In genomic region chr9:90127146-90127545, GRCm38 (mm10) we compare ENCODE assay signal across 10 mouse cellular contexts. TPM values are rescaled to one million over a fixed set of nuclear protein-coding genes. Genes with fewer than 3 reads are reported as not detected.
DNase-seq lines count a peak whose midpoint lies in the region; ATAC-seq lines count a peak whose summit lies in the region.
"Had no signal": no experiment of that assay in that cellular context is flagged by ENCODE, and none has a peak within 500 bp of the region (broad histone marks: within the 10 kb centered on the region; RNA-seq: fewer than 3 reads in every experiment).

No protein-coding gene starts in this region.

- DNase-seq in heart, postnatal 4 days: no peak
- no peak for DNase-seq in midbrain, embryonic 11.5 days (ENCODE audit: low spot score, missing footprints)
- no peak for DNase-seq in embryonic facial prominence, embryonic 14.5 days (ENCODE audit: low spot score)
- DNase-seq in layer of hippocampus, adult 9-11 months: no peak
- no peak for DNase-seq in kidney, adult 8-10 months

- WGBS in heart, embryonic 13.5 days: 45% methylated on average over 6 of the region's 6 CpGs
- WGBS in midbrain, embryonic 11.5 days: 67% methylated on average over 6 of the region's 6 CpGs
- 72% methylated on average over 6 of the region's 6 CpGs for WGBS in midbrain, embryonic 13.5 days
- WGBS in embryonic facial prominence, embryonic 14.5 days: 65% methylated on average over 6 of the region's 6 CpGs
- WGBS in liver, embryonic 16.5 days (ENCODE audit: insufficient replicate concordance): 37% methylated on average over 6 of the region's 6 CpGs

- no peak for ATAC-seq in heart, embryonic 13.5 days (ENCODE audit: extremely low read depth, insufficient number of reproducible peaks, low FRiP score, low TSS enrichment)
- peak; percentile 23; the same call in 1 of the 2 replicates for ATAC-seq in midbrain, embryonic 11.5 days (ENCODE audit: low FRiP score)
- ATAC-seq in midbrain, embryonic 13.5 days: no peak
- no peak for ATAC-seq in embryonic facial prominence, embryonic 14.5 days (ENCODE audit: low read depth)
- ATAC-seq in liver, embryonic 16.5 days (ENCODE audit: low read depth): no peak

- peaks cover 15% of the 10 kb centered on the region for H3K4me1 ChIP-seq in heart, embryonic 13.5 days
- no peaks in the 10 kb centered on the region; the same call in 1 of the 2 replicates for H3K4me1 ChIP-seq in midbrain, embryonic 11.5 days (ENCODE audit: control insufficient read depth, insufficient read depth, low read length)
- no peaks in the 10 kb centered on the region for H3K4me1 ChIP-seq in midbrain, embryonic 13.5 days (replicated peaks)
- 0 out of 2 replicates have a peak, but pooled peaks cover 4% of the 10 kb centered on the region for H3K4me1 ChIP-seq in embryonic facial prominence, embryonic 14.5 days (ENCODE audit: control insufficient read depth, insufficient read depth, low read length)
- no peaks in the 10 kb centered on the region for H3K4me1 ChIP-seq in liver, embryonic 16.5 days (ENCODE audit: control insufficient read depth, low read depth, low read length)

- H3K9ac ChIP-seq in heart, embryonic 13.5 days: no peak overlapping the region
- H3K9ac ChIP-seq in midbrain, embryonic 11.5 days (ENCODE audit: low read length): no peak overlapping the region
- H3K9ac ChIP-seq in midbrain, embryonic 13.5 days (replicated peaks): no peak overlapping the region
- H3K9ac ChIP-seq in embryonic facial prominence, embryonic 14.5 days (ENCODE audit: low read depth, low read length): no peak overlapping the region
- peak overlapping the region; percentile 6; the same call in 1 of the 2 replicates for H3K9ac ChIP-seq in liver, embryonic 16.5 days (ENCODE audit: low read depth, low read length)

- no peaks in the 10 kb centered on the region for H3K27me3 ChIP-seq in heart, embryonic 13.5 days (replicated peaks)
- no peaks in the 10 kb centered on the region for H3K27me3 ChIP-seq in midbrain, embryonic 11.5 days (ENCODE audit: control insufficient read depth, insufficient read depth, low read length)
- H3K27me3 ChIP-seq in midbrain, embryonic 13.5 days: no peaks in the 10 kb centered on the region
- H3K27me3 ChIP-seq in embryonic facial prominence, embryonic 14.5 days (replicated peaks; ENCODE audit: control insufficient read depth, insufficient read depth, low read length): no peaks in the 10 kb centered on the region
- no peaks in the 10 kb centered on the region for H3K27me3 ChIP-seq in liver, embryonic 16.5 days (ENCODE audit: control insufficient read depth, insufficient read depth, low read depth, low read length)

- H3K27ac ChIP-seq in heart, embryonic 13.5 days (replicated peaks): no peak overlapping the region
- H3K27ac ChIP-seq in midbrain, embryonic 11.5 days (ENCODE audit: low read depth, low read length): no peak overlapping the region
- no peak overlapping the region for H3K27ac ChIP-seq in midbrain, embryonic 13.5 days
- no peak overlapping the region for H3K27ac ChIP-seq in embryonic facial prominence, embryonic 14.5 days (replicated peaks; ENCODE audit: low read depth, low read length)
- H3K27ac ChIP-seq in liver, embryonic 16.5 days (ENCODE audit: low read length): no peak overlapping the region

- H3K9me3 ChIP-seq in heart, embryonic 13.5 days: no peaks in the 10 kb centered on the region
- H3K9me3 ChIP-seq in midbrain, embryonic 11.5 days (ENCODE audit: control insufficient read depth, low read length): no peaks in the 10 kb centered on the region
- H3K9me3 ChIP-seq in midbrain, embryonic 13.5 days: no peaks in the 10 kb centered on the region
- H3K9me3 ChIP-seq in embryonic facial prominence, embryonic 14.5 days (ENCODE audit: control insufficient read depth, low read length): no peaks in the 10 kb centered on the region
- no peaks in the 10 kb centered on the region for H3K9me3 ChIP-seq in liver, embryonic 16.5 days (replicated peaks; ENCODE audit: control insufficient read depth, low read length)
- H3K9me3 ChIP-seq: G1E had no signal

- H3K36me3 ChIP-seq in heart, embryonic 13.5 days: no peaks in the 10 kb centered on the region
- H3K36me3 ChIP-seq in midbrain, embryonic 11.5 days (ENCODE audit: control insufficient read depth, insufficient read depth, low read length): no peaks in the 10 kb centered on the region
- H3K36me3 ChIP-seq in midbrain, embryonic 13.5 days: no peaks in the 10 kb centered on the region
- H3K36me3 ChIP-seq in embryonic facial prominence, embryonic 14.5 days (ENCODE audit: control insufficient read depth, insufficient read depth, low read length): no peaks in the 10 kb centered on the region
- no peaks in the 10 kb centered on the region for H3K36me3 ChIP-seq in liver, embryonic 16.5 days (ENCODE audit: control insufficient read depth, insufficient read depth)
- H3K36me3 ChIP-seq: G1E had no signal

- H3K4me3 ChIP-seq in heart, embryonic 13.5 days: peak overlapping the region; percentile 50; the same call in 1 of the 2 replicates
- no peak overlapping the region for H3K4me3 ChIP-seq in midbrain, embryonic 11.5 days (ENCODE audit: low read depth, low read length)
- no peak overlapping the region for H3K4me3 ChIP-seq in midbrain, embryonic 13.5 days (replicated peaks)
- H3K4me3 ChIP-seq in embryonic facial prominence, embryonic 14.5 days (ENCODE audit: low read depth, low read length): no peak overlapping the region
- peak overlapping the region; percentile 46 for H3K4me3 ChIP-seq in liver, embryonic 16.5 days (ENCODE audit: low read depth, low read length)

- H3K4me2 ChIP-seq in heart, embryonic 13.5 days: peak overlapping the region; percentile 69
- H3K4me2 ChIP-seq in midbrain, embryonic 11.5 days: no peak overlapping the region
- H3K4me2 ChIP-seq in midbrain, embryonic 13.5 days (replicated peaks): no peak overlapping the region
- 0 out of 2 replicates have a peak overlapping the region, but pooled peaks have one; percentile 50 for H3K4me2 ChIP-seq in embryonic facial prominence, embryonic 14.5 days (ENCODE audit: low read depth, low read length)
- H3K4me2 ChIP-seq in liver, embryonic 16.5 days (ENCODE audit: low read depth, low read length): peak overlapping the region; percentile 55; the same call in 1 of the 2 replicates

RNA-seq across cellular contexts. Expression of gene Morf4l1, which starts 12.6 kb away (rescaled TPM):
- polyA plus RNA-seq in heart, embryonic 13.5 days (2015; fragmentation: Nextera tagmentation; extraction: Ambion mirVana): 332 and 344 TPM in 2 replicates
- 100 to 1,000 TPM; 325 to 333 TPM for total RNA-seq in heart, postnatal 4 days (2021)
- 573 and 605 TPM in 2 replicates for polyA plus RNA-seq in midbrain, embryonic 11.5 days (2014; fragmentation: Nextera tagmentation; extraction: Ambion mirVana)
- polyA plus RNA-seq in midbrain, embryonic 13.5 days (2015; fragmentation: Nextera tagmentation; extraction: Ambion mirVana): 575 and 608 TPM in 2 replicates
- 445 and 477 TPM in 2 replicates for polyA plus RNA-seq in embryonic facial prominence, embryonic 14.5 days (2014; fragmentation: Nextera tagmentation; extraction: Ambion mirVana)
- 103 and 110 TPM in 2 replicates for polyA plus RNA-seq in liver, embryonic 16.5 days (2015; fragmentation: Nextera tagmentation; extraction: Ambion mirVana)

RNA-seq across cellular contexts. Expression of gene Adamts7, which starts 35.7 kb away (rescaled TPM):
- polyA plus RNA-seq in heart, embryonic 13.5 days (2015; fragmentation: Nextera tagmentation; extraction: Ambion mirVana): 6.8 and 7.9 TPM in 2 replicates
- total RNA-seq in heart, postnatal 4 days (2021): 10 to 100 TPM; 17.5 to 17.6 TPM
- 11.4 and 11.5 TPM in 2 replicates for polyA plus RNA-seq in midbrain, embryonic 11.5 days (2014; fragmentation: Nextera tagmentation; extraction: Ambion mirVana)
- 13.4 and 17.8 TPM in 2 replicates for polyA plus RNA-seq in midbrain, embryonic 13.5 days (2015; fragmentation: Nextera tagmentation; extraction: Ambion mirVana)
- 13.3 and 18.3 TPM in 2 replicates for polyA plus RNA-seq in embryonic facial prominence, embryonic 14.5 days (2014; fragmentation: Nextera tagmentation; extraction: Ambion mirVana)
- polyA plus RNA-seq in liver, embryonic 16.5 days (2015; fragmentation: Nextera tagmentation; extraction: Ambion mirVana): 0.89 and 0.90 TPM in 2 replicates
- total RNA-seq: G1E had no signal
- polyA plus RNA-seq: G1E; inflammation-experienced regulatory T-cells, adult 6 months had no signal

Comparison
In these comparisons a context has a peak if more than half of its experiments do, and no peak if none do; other contexts are left out.
1. H3K4me2 ChIP-seq: peak in heart, embryonic 13.5 days (single experiment), embryonic facial prominence, embryonic 14.5 days (single experiment) and liver, embryonic 16.5 days (single experiment); none in midbrain, embryonic 11.5 days (single experiment) and midbrain, embryonic 13.5 days (single experiment).
2. H3K4me3 ChIP-seq: peak in heart, embryonic 13.5 days (single experiment) and liver, embryonic 16.5 days (single experiment); none in midbrain, embryonic 11.5 days (single experiment), midbrain, embryonic 13.5 days (single experiment) and embryonic facial prominence, embryonic 14.5 days (single experiment).